Mouse (Mus musculus): ENCODE data around the gene Mettl8. TPM values are rescaled to one million over a fixed set of nuclear protein-coding genes. Genes with fewer than 3 reads are reported as not detected.

Mettl8 gene
- total and polyA plus RNA-seq, 2 experiments from 2014 or later, result 8.7 to 8.9 TPM

DNA sequence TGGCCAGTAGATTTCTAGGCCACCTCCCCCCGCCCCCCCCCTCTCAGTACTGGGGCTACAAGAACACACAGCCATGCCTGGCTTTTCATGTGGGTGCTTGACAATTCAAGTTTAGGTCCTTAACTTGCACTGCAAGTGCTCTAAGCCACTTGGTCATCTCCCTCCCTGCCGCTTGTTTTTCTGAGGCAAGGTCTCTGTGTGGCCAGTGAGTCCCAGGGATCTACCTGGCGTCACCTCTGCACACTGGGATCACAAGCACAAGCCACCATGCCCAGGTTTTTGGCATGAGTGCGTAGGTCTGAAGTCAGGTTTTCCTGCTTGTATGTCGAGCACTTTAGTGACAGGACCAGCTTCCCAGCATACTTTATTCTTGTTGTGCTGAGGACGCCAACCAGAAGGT, 31.4 kb downstream of the Mettl8 start:
- peaks cover 10% of the 10 kb centered on the region; the same call in 1 of the 2 replicates for H3K4me1 ChIP-seq (ENCODE audit: insufficient read depth)
- no peaks in the 10 kb centered on the region for H3K9me3 ChIP-seq (ENCODE audit: low read length)
- no peak overlapping the region for H3K9ac ChIP-seq
- no peak for TF ChIP-seq CTCF (IDR thresholded peaks at IDR 0.05; ENCODE audit: low read depth)
- no peak overlapping the region for H3K27ac ChIP-seq (ENCODE audit: low read depth, low read length)
- 93% methylated on average over 6 of the region's 6 CpGs for WGBS
- H3K4me3 ChIP-seq (ENCODE audit: low read depth, low read length), result no peak overlapping the region
- no peaks in the 10 kb centered on the region for H3K36me3 ChIP-seq (ENCODE audit: insufficient read depth)
- DNase-seq (no peak), ATAC-seq (no peak)
- H3K27me3 ChIP-seq (ENCODE audit: insufficient read depth, low read length), result no peaks in the 10 kb centered on the region
- H3K4me2 ChIP-seq (ENCODE audit: low read depth), result no peak overlapping the region

DNA sequence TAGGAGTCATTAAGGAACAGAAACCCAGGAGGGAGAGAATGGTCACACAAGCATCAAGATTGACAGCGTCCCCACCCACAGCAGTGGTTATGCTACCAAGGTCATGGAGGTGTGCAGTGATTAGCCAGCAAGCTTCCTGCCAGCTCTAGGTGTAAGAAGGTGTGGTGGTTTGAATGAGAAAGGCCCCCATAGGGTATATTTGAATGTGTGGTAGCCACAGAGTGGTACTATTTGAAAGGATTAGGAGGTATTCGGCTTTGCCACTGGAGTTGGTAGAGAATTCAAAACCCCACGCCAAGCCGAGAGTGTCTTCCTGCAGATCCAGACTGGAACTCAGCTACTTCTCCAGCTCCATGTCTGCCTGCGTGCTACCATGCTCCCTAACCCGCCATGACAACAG, 32.4 kb downstream of the Mettl8 start:
- H3K9ac ChIP-seq, result no peak overlapping the region
- no peaks in the 10 kb centered on the region for H3K9me3 ChIP-seq (ENCODE audit: low read length)
- 95% methylated on average over 6 of the region's 6 CpGs for WGBS
- peaks cover 10% of the 10 kb centered on the region; the same call in 1 of the 2 replicates for H3K4me1 ChIP-seq (ENCODE audit: insufficient read depth)
- H3K36me3 ChIP-seq (ENCODE audit: insufficient read depth), result no peaks in the 10 kb centered on the region
- no peak overlapping the region for H3K4me3 ChIP-seq (ENCODE audit: low read depth, low read length)
- DNase-seq (no peak), ATAC-seq (no peak)
- TF ChIP-seq CTCF (IDR thresholded peaks at IDR 0.05; ENCODE audit: low read depth), result no peak
- H3K27me3 ChIP-seq (ENCODE audit: insufficient read depth, low read length), result no peaks in the 10 kb centered on the region
- H3K27ac ChIP-seq (ENCODE audit: low read depth, low read length), result no peak overlapping the region
- no peak overlapping the region for H3K4me2 ChIP-seq (ENCODE audit: low read depth)

DNA sequence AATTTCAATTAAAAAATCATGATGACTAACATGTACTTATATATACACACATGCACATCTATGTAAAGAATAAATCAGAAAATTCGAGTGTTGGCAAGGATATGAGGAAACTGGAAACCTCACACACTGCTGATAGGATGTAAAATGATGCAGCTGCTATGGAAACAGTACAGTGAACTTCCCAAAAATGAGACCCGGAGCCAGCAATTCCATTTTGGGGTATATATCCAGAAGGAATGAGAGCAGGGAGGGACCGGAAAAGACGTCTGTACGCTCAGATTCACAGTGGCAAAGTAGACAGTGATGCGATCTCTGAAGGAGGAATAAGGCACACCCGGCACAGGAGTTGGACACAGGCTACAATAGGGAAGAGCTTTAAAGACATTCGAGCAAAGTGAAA, 34.7 kb downstream of the Mettl8 start:
- peak; percentile 62 for DNase-seq
- ATAC-seq, result peak; percentile 85
- Histone ChIP-seq H3K9ac (no peak overlapping the region), H3K4me2 (ENCODE audit: low read depth) (no peak overlapping the region), H3K4me1 (ENCODE audit: insufficient read depth) (peaks cover 10% of the 10 kb centered on the region; the same call in 1 of the 2 replicates), H3K4me3 (ENCODE audit: low read depth, low read length) (no peak overlapping the region), H3K36me3 (ENCODE audit: insufficient read depth) (no peaks in the 10 kb centered on the region), H3K27me3 (ENCODE audit: insufficient read depth, low read length) (no peaks in the 10 kb centered on the region), H3K9me3 (ENCODE audit: low read length) (no peaks in the 10 kb centered on the region), H3K27ac (ENCODE audit: low read depth, low read length) (peak overlapping the region; percentile 42)
- TF ChIP-seq CTCF (IDR thresholded peaks at IDR 0.05; ENCODE audit: low read depth), result no peak
- WGBS, result 71% methylated on average over 8 of the region's 8 CpGs

DNA sequence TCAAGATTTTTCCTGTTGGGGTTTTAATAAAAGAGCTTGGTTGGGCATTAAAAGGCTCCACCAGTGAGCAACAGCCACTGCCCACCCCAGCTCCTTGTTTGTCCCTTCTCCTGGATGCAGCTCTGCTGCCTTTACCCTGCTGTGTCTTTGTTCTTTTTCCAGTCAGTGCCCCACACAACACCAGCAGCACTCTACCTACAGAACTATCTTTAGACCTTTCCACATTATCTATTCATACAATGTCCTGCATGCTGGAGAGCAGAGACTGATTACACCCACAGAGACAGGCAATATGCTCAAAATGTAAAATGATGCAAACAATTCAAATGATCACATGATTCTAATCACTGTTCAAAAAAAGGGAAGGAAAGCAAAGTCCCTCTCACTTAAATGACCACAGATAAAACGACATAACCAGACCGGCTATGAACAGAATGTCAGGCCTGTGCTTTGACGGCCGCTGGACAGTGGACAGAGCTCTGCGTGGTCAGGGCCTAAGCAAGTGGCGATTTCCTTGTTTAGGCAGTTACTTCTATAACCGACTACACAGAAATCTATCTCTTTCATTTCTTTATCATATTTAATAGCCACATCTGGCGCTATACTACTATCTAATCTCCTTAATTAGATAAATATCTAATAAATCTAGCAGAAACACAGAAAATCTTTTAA, 35.5 kb downstream of the Mettl8 start:
- ATAC-seq (no peak), DNase-seq (no peak)
- H3K27me3 ChIP-seq (ENCODE audit: insufficient read depth, low read length), result no peaks in the 10 kb centered on the region
- WGBS, result 53% methylated on average over 8 of the region's 8 CpGs
- H3K4me3 ChIP-seq (ENCODE audit: low read depth, low read length), result no peak overlapping the region
- peak overlapping the region; percentile 29; the same call in 1 of the 2 replicates for H3K27ac ChIP-seq (ENCODE audit: low read depth, low read length)
- peaks cover 10% of the 10 kb centered on the region; the same call in 1 of the 2 replicates for H3K4me1 ChIP-seq (ENCODE audit: insufficient read depth)
- H3K36me3 ChIP-seq (ENCODE audit: insufficient read depth), result no peaks in the 10 kb centered on the region
- H3K4me2 ChIP-seq (ENCODE audit: low read depth), result no peak overlapping the region
- H3K9me3 ChIP-seq (ENCODE audit: low read length), result no peaks in the 10 kb centered on the region
- H3K9ac ChIP-seq, result no peak overlapping the region
- no peak for TF ChIP-seq CTCF (IDR thresholded peaks at IDR 0.05; ENCODE audit: low read depth)

DNA sequence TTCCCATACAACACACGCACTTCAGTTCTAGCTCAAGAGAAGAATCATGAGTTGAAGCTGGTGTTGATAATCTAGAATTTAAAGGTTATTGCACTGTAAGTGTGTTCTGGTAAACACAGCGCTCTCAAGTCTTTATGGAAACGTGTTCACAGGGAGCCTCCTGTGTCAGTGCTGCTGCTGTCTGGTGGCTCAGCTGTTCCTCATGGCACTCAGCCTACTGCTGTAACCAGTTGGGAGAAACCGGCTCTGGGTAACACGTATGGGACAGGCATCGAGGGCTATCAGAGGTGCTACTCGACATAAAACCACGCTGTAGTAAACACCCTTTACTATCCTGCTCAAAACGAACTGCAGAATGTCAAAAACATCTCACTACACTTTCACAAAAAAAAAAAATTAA, 36.1 kb downstream of the Mettl8 start:
- Histone ChIP-seq H3K4me3 (ENCODE audit: low read depth, low read length) (no peak overlapping the region), H3K4me1 (ENCODE audit: insufficient read depth) (peaks cover 10% of the 10 kb centered on the region; the same call in 1 of the 2 replicates), H3K27me3 (ENCODE audit: insufficient read depth, low read length) (no peaks in the 10 kb centered on the region), H3K9me3 (ENCODE audit: low read length) (no peaks in the 10 kb centered on the region), H3K27ac (ENCODE audit: low read depth, low read length) (peak overlapping the region; percentile 29; the same call in 1 of the 2 replicates), H3K9ac (no peak overlapping the region), H3K36me3 (ENCODE audit: insufficient read depth) (no peaks in the 10 kb centered on the region), H3K4me2 (ENCODE audit: low read depth) (no peak overlapping the region)
- ATAC-seq (peak; percentile 66), DNase-seq (peak; percentile 72)
- 40% methylated on average over 9 of the region's 9 CpGs for WGBS
- no peak for TF ChIP-seq CTCF (IDR thresholded peaks at IDR 0.05; ENCODE audit: low read depth)

DNA sequence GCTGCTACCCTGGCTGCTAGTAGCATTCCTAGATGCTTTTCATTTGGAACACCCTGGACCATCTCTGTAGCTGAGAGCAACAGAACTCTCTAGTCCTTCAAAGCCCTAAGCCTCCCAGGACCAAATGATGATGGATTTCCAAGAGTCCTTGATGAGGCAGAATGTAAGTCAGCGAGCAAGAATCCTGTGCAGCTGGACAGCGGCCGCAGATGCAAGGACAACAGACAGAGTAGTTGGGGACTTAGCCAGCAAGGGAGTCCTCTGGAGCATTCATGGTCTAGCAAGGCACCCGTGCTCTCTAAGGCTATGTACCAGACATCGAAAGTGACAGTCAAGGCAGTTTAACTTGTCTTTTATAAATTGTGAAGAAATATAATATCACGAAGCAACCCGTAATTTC, 41.9 kb downstream of the Mettl8 start:
- H3K27me3 ChIP-seq (ENCODE audit: insufficient read depth, low read length), result no peaks in the 10 kb centered on the region
- H3K4me3 ChIP-seq (ENCODE audit: low read depth, low read length), result no peak overlapping the region
- 95% methylated on average over 7 of the region's 7 CpGs for WGBS
- no peaks in the 10 kb centered on the region for H3K9me3 ChIP-seq (ENCODE audit: low read length)
- TF ChIP-seq CTCF (IDR thresholded peaks at IDR 0.05; ENCODE audit: low read depth), result no peak
- H3K4me1 ChIP-seq (ENCODE audit: insufficient read depth), result no peaks in the 10 kb centered on the region
- no peaks in the 10 kb centered on the region; the same call in 1 of the 2 replicates for H3K36me3 ChIP-seq (ENCODE audit: insufficient read depth)
- H3K9ac ChIP-seq, result no peak overlapping the region
- DNase-seq, result no peak
- no peak overlapping the region for H3K27ac ChIP-seq (ENCODE audit: low read depth, low read length)
- ATAC-seq, result no peak
- H3K4me2 ChIP-seq (ENCODE audit: low read depth), result no peak overlapping the region

DNA sequence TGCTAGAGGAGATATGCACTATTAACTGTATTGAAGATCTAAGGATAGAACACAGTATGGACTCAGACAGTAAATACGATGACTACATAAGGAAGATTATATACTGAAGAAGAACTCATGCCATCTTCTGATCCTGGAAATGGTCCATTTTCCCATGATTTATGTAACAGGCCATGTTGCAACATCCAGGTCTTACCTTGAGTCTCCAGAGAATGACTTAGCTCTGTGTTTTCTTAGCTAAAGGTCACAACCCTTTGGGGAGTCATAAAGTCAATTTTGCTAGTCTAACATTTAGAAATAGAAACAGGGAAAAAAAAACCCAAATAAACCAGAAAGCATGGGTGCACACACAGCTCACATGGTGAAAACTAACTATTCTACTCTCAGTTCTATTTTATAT, 43.6 kb downstream of the Mettl8 start:
- Histone ChIP-seq H3K4me1 (ENCODE audit: insufficient read depth) (no peaks in the 10 kb centered on the region), H3K36me3 (ENCODE audit: insufficient read depth) (no peaks in the 10 kb centered on the region; the same call in 1 of the 2 replicates), H3K9ac (no peak overlapping the region), H3K4me3 (ENCODE audit: low read depth, low read length) (no peak overlapping the region), H3K9me3 (ENCODE audit: low read length) (no peaks in the 10 kb centered on the region), H3K4me2 (ENCODE audit: low read depth) (no peak overlapping the region), H3K27ac (ENCODE audit: low read depth, low read length) (no peak overlapping the region), H3K27me3 (ENCODE audit: insufficient read depth, low read length) (no peaks in the 10 kb centered on the region)
- DNase-seq (no peak), ATAC-seq (no peak)
- WGBS, result 94% methylated on average over 1 of the region's 1 CpGs
- no peak for TF ChIP-seq CTCF (IDR thresholded peaks at IDR 0.05; ENCODE audit: low read depth)

Measured in forebrain, postnatal 0 days (tissue).